Comparison of ENCODE assay signal across 9 mouse cellular contexts in the genomic region with DNA sequence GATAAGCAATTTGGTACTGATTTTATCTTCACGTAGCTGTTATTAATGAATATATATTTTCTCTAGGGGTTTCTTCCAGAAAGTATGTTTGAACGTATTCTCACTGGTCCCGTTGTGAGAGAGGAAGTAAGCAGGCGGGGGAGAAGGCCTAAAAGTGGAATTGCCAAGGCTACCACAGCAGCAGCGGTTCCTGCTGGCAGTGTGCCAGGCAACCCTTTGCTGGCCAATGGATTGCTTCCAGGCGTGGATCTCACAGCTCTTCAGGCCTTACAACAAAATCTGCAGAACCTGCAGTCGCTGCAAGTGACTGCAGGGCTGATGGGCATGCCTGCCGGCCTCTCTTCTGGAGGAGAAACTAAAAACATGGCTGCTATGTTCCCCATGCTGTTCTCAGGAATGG. TPM values are rescaled to one million over a fixed set of nuclear protein-coding genes. Genes with fewer than 3 reads are reported as not detected.
DNase-seq lines count a peak whose midpoint lies in the region; ATAC-seq and TF ChIP-seq lines count a peak whose summit lies in the region.
"Had no signal": no experiment of that assay in that cellular context is flagged by ENCODE, and none has a peak within 500 bp of the region (broad histone marks: within the 10 kb centered on the region; RNA-seq: fewer than 3 reads in every experiment).

No protein-coding gene starts in this region.

- no peaks in the 10 kb centered on the region for H3K27me3 ChIP-seq in forebrain, embryonic 11.5 days (ENCODE audit: control insufficient read depth, insufficient read depth, low read length)
- no peaks in the 10 kb centered on the region for H3K27me3 ChIP-seq in forebrain, embryonic 10.5 days (ENCODE audit: poor library complexity, severe bottlenecking)
- H3K27me3 ChIP-seq in forebrain, embryonic 14.5 days (replicated peaks; ENCODE audit: control insufficient read depth, insufficient read depth, low read length) = no peaks in the 10 kb centered on the region
- H3K27me3 ChIP-seq in spleen, adult 2 months (ENCODE audit: control insufficient read depth, insufficient read depth, low read length) = no peaks in the 10 kb centered on the region
- H3K27me3 ChIP-seq: embryonic facial prominence, embryonic 13.5 days had no signal

- H3K9ac ChIP-seq in forebrain, embryonic 11.5 days (ENCODE audit: low read length) = no peak overlapping the region
- H3K9ac ChIP-seq in forebrain, embryonic 14.5 days (ENCODE audit: low read length) = no peak overlapping the region
- H3K9ac ChIP-seq: embryonic facial prominence, embryonic 13.5 days had no signal

- no peaks in the 10 kb centered on the region for H3K9me3 ChIP-seq in forebrain, embryonic 11.5 days (ENCODE audit: control insufficient read depth, low read length)
- H3K9me3 ChIP-seq in forebrain, embryonic 10.5 days = no peaks in the 10 kb centered on the region
- H3K9me3 ChIP-seq in forebrain, embryonic 14.5 days (replicated peaks; ENCODE audit: control insufficient read depth, low read length) = no peaks in the 10 kb centered on the region
- H3K9me3 ChIP-seq: embryonic facial prominence, embryonic 13.5 days had no signal

- DNase-seq in forebrain, embryonic 11.5 days (ENCODE audit: low spot score) = peak; percentile 62
- no peak for DNase-seq in forebrain, embryonic 10.5 days (ENCODE audit: extremely low spot score, low spot score)
- DNase-seq in adrenal gland, postnatal 10 days = peak; percentile 89
- DNase-seq in forebrain, embryonic 14.5 days (ENCODE audit: low spot score) = peak; percentile 86
- DNase-seq in heart, postnatal 10 days = peak; percentile 78 to 85
- peak; percentile 76 for DNase-seq in layer of hippocampus, adult 9-11 months
- peak; percentile 80 to 88 for DNase-seq in lung, postnatal 4 days
- peak in 1 of 2 experiments; percentile 19 for DNase-seq in spleen, adult 2 months (ENCODE audit: low read depth in 1 of 2, low spot score in 2 of 2)

- WGBS in forebrain, embryonic 11.5 days = 76% methylated on average over 8 of the region's 8 CpGs
- 87% methylated on average over 8 of the region's 8 CpGs for WGBS in forebrain, embryonic 10.5 days
- WGBS in forebrain, embryonic 14.5 days = 31% methylated on average over 8 of the region's 8 CpGs
- 37% methylated on average over 8 of the region's 8 CpGs for WGBS in spleen, adult 2 months

- H3K36me3 ChIP-seq in forebrain, embryonic 11.5 days (ENCODE audit: control insufficient read depth, insufficient read depth, low read length) = no peaks in the 10 kb centered on the region; the same call in 1 of the 2 replicates
- peaks cover 74% of the 10 kb centered on the region for H3K36me3 ChIP-seq in forebrain, embryonic 10.5 days (replicated peaks)
- peaks cover 69% of the 10 kb centered on the region for H3K36me3 ChIP-seq in forebrain, embryonic 14.5 days (ENCODE audit: control insufficient read depth, insufficient read depth, low read length)
- H3K36me3 ChIP-seq in spleen, adult 2 months (ENCODE audit: control insufficient read depth, insufficient read depth, low read length) = peaks cover 21% of the 10 kb centered on the region

- no peak overlapping the region for H3K27ac ChIP-seq in forebrain, embryonic 11.5 days (ENCODE audit: low read depth, low read length)
- H3K27ac ChIP-seq in forebrain, embryonic 10.5 days = no peak overlapping the region
- no peak overlapping the region for H3K27ac ChIP-seq in forebrain, embryonic 14.5 days (ENCODE audit: low read depth, low read length)
- 0 out of 2 replicates have a peak overlapping the region, but pooled peaks have one; percentile 5 for H3K27ac ChIP-seq in spleen, adult 2 months (ENCODE audit: insufficient read depth, low read length)
- H3K27ac ChIP-seq: embryonic facial prominence, embryonic 13.5 days had no signal

- no peak for ATAC-seq in forebrain, embryonic 11.5 days (replicated peaks; ENCODE audit: low FRiP score)
- ATAC-seq in forebrain, embryonic 14.5 days = peak; percentile 48; the same call in 1 of the 2 replicates

- no peak for TF ChIP-seq POLR2A in spleen, adult 2 months (IDR thresholded peaks at IDR 0.05; ENCODE audit: low read depth, low read length)

- no peak overlapping the region for H3K4me2 ChIP-seq in forebrain, embryonic 11.5 days (ENCODE audit: low read depth, low read length, severe bottlenecking)
- H3K4me2 ChIP-seq in forebrain, embryonic 14.5 days (ENCODE audit: low read length) = no peak overlapping the region
- H3K4me2 ChIP-seq: embryonic facial prominence, embryonic 13.5 days had no signal

- intact Hi-C loops in heart, postnatal 10 days (cut with DNase I) = no loop called here

- no peak overlapping the region for H3K4me3 ChIP-seq in forebrain, embryonic 11.5 days (ENCODE audit: low read depth, low read length)
- no peak overlapping the region for H3K4me3 ChIP-seq in forebrain, embryonic 10.5 days
- H3K4me3 ChIP-seq in forebrain, embryonic 14.5 days (ENCODE audit: low read depth, low read length) = no peak overlapping the region
- no peak overlapping the region for H3K4me3 ChIP-seq in spleen, adult 2 months (ENCODE audit: extremely low read depth, insufficient read depth, insufficient read length)
- H3K4me3 ChIP-seq: embryonic facial prominence, embryonic 13.5 days had no signal

- no peak for TF ChIP-seq CTCF in spleen, adult 2 months (IDR thresholded peaks at IDR 0.05; ENCODE audit: extremely low read depth, insufficient read depth, insufficient read length, insufficient replicate concordance)

- H3K4me1 ChIP-seq in forebrain, embryonic 11.5 days (replicated peaks; ENCODE audit: control insufficient read depth, insufficient read depth, low read length) = no peaks in the 10 kb centered on the region
- H3K4me1 ChIP-seq in forebrain, embryonic 10.5 days = no peaks in the 10 kb centered on the region
- H3K4me1 ChIP-seq in forebrain, embryonic 14.5 days (ENCODE audit: control insufficient read depth, insufficient read depth, low read length) = no peaks in the 10 kb centered on the region
- H3K4me1 ChIP-seq in spleen, adult 2 months (ENCODE audit: control insufficient read depth, insufficient read depth, insufficient read length) = no peaks in the 10 kb centered on the region

RNA-seq across cellular contexts. Expression of a gene that starts 18.8 kb away (rescaled TPM):
- 16.3 and 18.4 TPM in 2 replicates for polyA plus RNA-seq in forebrain, embryonic 11.5 days (2014; fragmentation: Nextera tagmentation; extraction: Ambion mirVana)
- 7.2 and 8.2 TPM in 2 replicates for polyA plus RNA-seq in forebrain, embryonic 10.5 days (2016; fragmentation: Nextera tagmentation; extraction: Ambion mirVana)
- total RNA-seq in adrenal gland, postnatal 10 days (2021) = 10 to 100 TPM; 29.5 to 35.9 TPM
- 14.6 and 18.9 TPM in 2 replicates for polyA plus RNA-seq in forebrain, embryonic 14.5 days (2014; fragmentation: Nextera tagmentation; extraction: Ambion mirVana)
- total RNA-seq in heart, postnatal 10 days (2021) = 10 to 100 TPM; 20.0 to 20.7 TPM
- polyA plus RNA-seq in spleen, adult 2 months (2012; rRNA removed) = 19.6 and 21.5 TPM in 2 replicates
